Mouse (Mus musculus) heart, adult 2 months (tissue): ENCODE data around the gene Kat2a. TPM values are rescaled to one million over a fixed set of nuclear protein-coding genes. Genes with fewer than 3 reads are reported as not detected.
A peak's percentile ranks its signal among the peaks of the same experiment; 100 is the strongest.

Source experiments
- DNase-seq, 2 experiments: peaks; one replicate each; pipeline ENCODE4 v3.0.0; 2021
- H3K27ac ChIP-seq: fragments of 200-600 bp; 2 replicates; pipeline ENCODE4 v1.8.1; 2022
- H3K27me3 ChIP-seq: fragments of 200-500 bp; 2 replicates; pipeline ENCODE4 v1.6.1; 2012; ENCODE audit warnings: mild to moderate bottlenecking, low read length, inconsistent platforms, mixed read lengths; ENCODE audit not compliant: control insufficient read depth, insufficient read depth
- H3K36me3 ChIP-seq: fragments of 200-500 bp; 2 replicates; pipeline ENCODE4 v1.6.1; 2012; ENCODE audit warnings: low read length, inconsistent platforms; ENCODE audit not compliant: control insufficient read depth, insufficient read depth
- H3K4me1 ChIP-seq: fragments of 200-500 bp; 2 replicates; pipeline ENCODE4 v1.6.1; 2011; ENCODE audit warnings: low read length; ENCODE audit not compliant: control insufficient read depth, insufficient read depth
- H3K4me3 ChIP-seq: fragments of 200-600 bp; 2 replicates; pipeline ENCODE4 v1.8.1; 2022
- H3K79me2 ChIP-seq: fragments of 200-500 bp; replicated peaks from 2 replicates; pipeline ENCODE4 v1.6.1; 2012; ENCODE audit warnings: mild to moderate bottlenecking, inconsistent platforms, low read length, moderate library complexity, mixed read lengths; ENCODE audit not compliant: control insufficient read depth, insufficient read depth
- H3K9ac ChIP-seq: fragments of 200-500 bp; 2 replicates; pipeline ENCODE4 v1.6.1; 2012; ENCODE audit warnings: low read depth, mild to moderate bottlenecking, control low read depth, inconsistent platforms, low read length, mixed read lengths
- CTCF ChIP-seq: fragments of 200-600 bp; IDR thresholded peaks from 2 replicates; pipeline ENCODE4 v1.8.1; 2022; ENCODE audit warnings: antibody characterized with exemption, mild to moderate bottlenecking, moderate library complexity
- EP300 ChIP-seq: fragments of 200-500 bp; IDR thresholded peaks from 2 replicates; pipeline ENCODE4 v1.6.1; 2011; ENCODE audit warnings: low read depth, low read length, control low read depth; ENCODE audit not compliant: insufficient read depth
- POLR2A ChIP-seq: fragments of 200-500 bp; IDR thresholded peaks from 2 replicates; pipeline ENCODE4 v1.6.1; 2011; ENCODE audit warnings: mild to moderate bottlenecking, low read depth, low read length, control low read depth; ENCODE audit not compliant: insufficient read depth
- WGBS: fragments of 180-500 bp; shearing (Covaris S2); methylation state at CpG from one replicate; pipeline ENCODE4 v1.1.7; 2018; 5-methylcytosine and 5-hydroxymethylcytosine counted together
- intact Hi-C: fragments of 180-260 bp; cut with DNase I; formaldehyde crosslinking; loops from one replicate; pipeline ENCODE4 v1.15.1; 2025
- long read RNA-seq: library from polyadenylated mRNA; stranded (forward); transcript quantifications from one replicate; pipeline ENCODE4 v2.0.0, GENCODE M21; 2021
- polyA plus RNA-seq: library from polyadenylated mRNA; depleted of rRNA; stranded (reverse); fragments of >200 nt; gene quantifications from 2 replicates; pipeline ENCODE4 v1.2.3, GENCODE M21; 2012; rRNA removed
- total RNA-seq, 2 experiments: library from RNA; stranded (reverse); gene quantifications; 2 replicates each; pipeline ENCODE4 v1.2.3; 2021

Gene Kat2a
- total RNA-seq: 10 to 100 TPM; 13.1 to 14.0 TPM
- polyA plus RNA-seq: 18.9 and 21.7 TPM in 2 replicates
- long read RNA-seq, transcript Kat2a-201 (18 exons, 3,043 nt): major isoform, 15 of 22 reads
- long read RNA-seq, partial matches to known transcripts: 3 of 22 reads
- long read RNA-seq, other reads (novel, unspliced or antisense): 0 of 22 reads

DNA sequence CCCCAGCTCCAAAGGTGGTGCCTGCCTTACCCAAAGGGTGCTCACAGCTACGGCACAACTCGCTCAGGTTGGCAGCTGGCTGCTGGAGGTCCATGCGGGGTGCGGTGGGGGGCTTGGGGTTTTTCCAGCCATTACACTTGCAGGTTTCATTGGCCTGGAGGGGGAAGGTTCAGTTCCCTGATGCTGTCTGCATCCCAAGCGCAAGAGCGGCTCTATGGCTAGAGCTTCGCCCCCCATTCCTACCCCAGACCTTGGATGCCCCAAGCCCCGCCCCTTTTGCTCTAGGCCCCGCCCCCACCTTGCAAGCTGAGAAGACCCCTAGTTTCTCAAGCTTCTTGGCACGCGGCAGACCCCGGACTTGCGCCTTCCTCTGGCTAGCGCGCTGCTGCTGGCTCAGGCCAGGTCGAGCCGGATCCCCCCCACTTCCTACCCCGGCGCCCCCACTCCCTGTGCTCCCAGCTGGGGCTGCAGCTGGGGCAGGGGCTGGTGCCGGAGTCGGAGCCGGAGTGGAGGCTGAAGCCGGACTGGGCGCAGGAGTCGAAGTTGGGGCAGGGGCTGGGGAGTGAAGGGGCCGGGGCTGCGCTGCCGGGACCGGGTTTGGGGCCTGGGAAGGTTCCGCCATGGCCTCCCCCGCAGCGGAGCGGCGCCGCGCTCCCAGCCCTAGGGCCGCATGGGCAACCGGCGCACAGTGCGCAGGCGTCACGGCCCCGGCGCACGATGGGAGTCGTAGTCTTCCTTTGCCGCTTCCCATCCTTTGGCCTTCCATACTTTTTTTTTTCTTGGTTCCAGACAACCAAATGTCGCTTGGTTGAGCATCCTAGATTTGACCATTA is at the start of gene Kat2a:
Gene Kat2a, minus strand, starts transcription at position 683 of the 833 bp plus-strand sequence.
- H3K27ac ChIP-seq: peak within 1 kb of the TSS; percentile 89
- H3K4me1 ChIP-seq: peaks cover 7% of the 10 kb centered on the region
- 4% methylated on average over 45 of the region's 48 CpGs for WGBS
- H3K4me3 ChIP-seq: peak within 1 kb of the TSS; percentile 61
- peak; percentile 89 to 91 for DNase-seq
- 0 out of 2 replicates have a peak, but pooled peaks have one; percentile 22 for TF ChIP-seq EP300
- TF ChIP-seq CTCF: no peak
- TF ChIP-seq POLR2A: peak; percentile 68
- H3K36me3 ChIP-seq: no peaks in the 10 kb centered on the region
- no peaks in the 10 kb centered on the region for H3K27me3 ChIP-seq
- H3K79me2 ChIP-seq: no peaks in the 10 kb centered on the region
- peak within 1 kb of the TSS; percentile 91 for H3K9ac ChIP-seq
- intact Hi-C loops: loop anchor here (10.0 kb wide), 1 partner anchor 463 kb away; the partner anchor contains the start of genes Ccr10, Cntnap1 and Plekhh3

DNA sequence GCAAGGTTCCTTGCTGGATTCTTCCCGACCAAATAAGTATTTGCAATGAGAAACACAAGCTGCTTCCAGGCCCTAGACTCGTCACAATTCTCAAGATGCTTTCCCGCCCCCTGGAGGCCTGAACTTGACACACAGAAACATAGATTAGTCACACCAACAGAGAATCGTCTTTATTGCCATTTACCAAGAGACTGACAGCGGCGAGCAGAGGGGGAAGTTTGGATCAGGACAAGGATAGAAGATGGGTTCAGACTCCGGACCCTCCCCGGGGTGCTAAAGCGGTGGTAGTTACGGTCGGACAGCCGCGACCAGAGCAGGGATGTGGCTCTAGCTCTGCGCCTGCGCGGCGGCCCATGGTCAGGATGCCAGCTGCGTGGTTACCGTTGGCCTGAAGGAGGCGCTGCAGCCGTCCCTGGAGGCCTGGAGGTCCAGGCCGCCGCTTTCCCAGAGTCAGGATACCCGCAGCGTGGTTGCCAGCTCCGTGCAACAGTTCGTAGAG is 49.3 kb upstream of the Kat2a start:
- WGBS: under 1% methylated on average over 27 of the region's 27 CpGs
- peak overlapping the region; percentile 69 for H3K9ac ChIP-seq
- intact Hi-C loops: loop anchor here (1.0 to 5.0 kb wide), 4 partner anchors 17 to 189 kb away; partner anchors contain the start of genes Cnp and Dnajc7
- peaks cover 10% of the 10 kb centered on the region for H3K27me3 ChIP-seq
- TF ChIP-seq CTCF (peak; percentile 82), POLR2A (no peak)
- no peak overlapping the region for H3K27ac ChIP-seq
- H3K4me3 ChIP-seq: peak overlapping the region; percentile 61
- H3K36me3 ChIP-seq: no peaks in the 10 kb centered on the region
- H3K4me1 ChIP-seq: peaks cover 1% of the 10 kb centered on the region; the same call in 1 of the 2 replicates
- H3K79me2 ChIP-seq: no peaks in the 10 kb centered on the region
- DNase-seq: peak; percentile 88 to 92

DNA sequence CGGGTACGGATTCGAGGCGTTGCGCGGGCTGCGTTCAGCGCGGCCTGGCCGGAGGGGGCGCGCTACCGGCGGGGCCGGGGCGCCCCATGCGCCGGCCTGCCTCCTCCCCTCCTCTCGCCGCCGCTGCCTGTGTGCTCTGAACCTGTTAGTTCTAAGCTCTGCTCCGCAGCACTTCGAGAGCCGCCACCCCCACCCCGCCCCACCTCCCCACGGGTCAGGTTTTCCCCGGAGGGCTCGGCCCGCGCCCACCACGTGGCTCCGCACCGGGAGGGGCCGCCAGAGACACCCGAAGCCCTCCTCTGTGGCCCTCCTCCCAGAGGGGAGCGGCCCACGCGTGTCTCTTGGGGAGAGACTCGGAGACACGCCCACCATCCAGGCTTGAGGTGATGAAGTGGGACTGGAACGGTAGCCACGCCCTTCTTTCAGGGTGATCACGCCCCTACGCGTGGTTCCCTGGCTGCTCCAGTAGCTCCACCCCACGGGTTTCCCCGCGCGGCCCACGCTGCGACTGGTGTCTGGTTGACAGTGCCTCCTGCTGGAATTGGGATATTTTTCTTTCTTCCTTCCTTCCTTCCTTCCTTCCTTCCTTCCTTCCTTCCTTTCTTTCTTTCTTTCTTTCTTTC is 47.5 kb upstream of the Kat2a start, which contains the start of gene Kcnh4:
Gene Kcnh4, minus strand, starts transcription at position 332 of the 623 bp plus-strand sequence.
- Histone ChIP-seq H3K9ac (no peak within 1 kb of the TSS), H3K4me3 (no peak within 1 kb of the TSS), H3K79me2 (no peaks in the 10 kb centered on the region), H3K27me3 (peaks cover 10% of the 10 kb centered on the region), H3K27ac (no peak within 1 kb of the TSS), H3K36me3 (no peaks in the 10 kb centered on the region), H3K4me1 (peaks cover 1% of the 10 kb centered on the region; the same call in 1 of the 2 replicates)
- no peak for TF ChIP-seq POLR2A
- TF ChIP-seq CTCF: no peak
- no peak for TF ChIP-seq EP300
- intact Hi-C loops: loop anchor here (2.0 to 5.0 kb wide), 3 partner anchors 15 to 187 kb away; partner anchors contain the start of genes Cnp and Dnajc7
- WGBS: 2% methylated on average over 48 of the region's 51 CpGs
- peak; percentile 37 to 64 for DNase-seq

DNA sequence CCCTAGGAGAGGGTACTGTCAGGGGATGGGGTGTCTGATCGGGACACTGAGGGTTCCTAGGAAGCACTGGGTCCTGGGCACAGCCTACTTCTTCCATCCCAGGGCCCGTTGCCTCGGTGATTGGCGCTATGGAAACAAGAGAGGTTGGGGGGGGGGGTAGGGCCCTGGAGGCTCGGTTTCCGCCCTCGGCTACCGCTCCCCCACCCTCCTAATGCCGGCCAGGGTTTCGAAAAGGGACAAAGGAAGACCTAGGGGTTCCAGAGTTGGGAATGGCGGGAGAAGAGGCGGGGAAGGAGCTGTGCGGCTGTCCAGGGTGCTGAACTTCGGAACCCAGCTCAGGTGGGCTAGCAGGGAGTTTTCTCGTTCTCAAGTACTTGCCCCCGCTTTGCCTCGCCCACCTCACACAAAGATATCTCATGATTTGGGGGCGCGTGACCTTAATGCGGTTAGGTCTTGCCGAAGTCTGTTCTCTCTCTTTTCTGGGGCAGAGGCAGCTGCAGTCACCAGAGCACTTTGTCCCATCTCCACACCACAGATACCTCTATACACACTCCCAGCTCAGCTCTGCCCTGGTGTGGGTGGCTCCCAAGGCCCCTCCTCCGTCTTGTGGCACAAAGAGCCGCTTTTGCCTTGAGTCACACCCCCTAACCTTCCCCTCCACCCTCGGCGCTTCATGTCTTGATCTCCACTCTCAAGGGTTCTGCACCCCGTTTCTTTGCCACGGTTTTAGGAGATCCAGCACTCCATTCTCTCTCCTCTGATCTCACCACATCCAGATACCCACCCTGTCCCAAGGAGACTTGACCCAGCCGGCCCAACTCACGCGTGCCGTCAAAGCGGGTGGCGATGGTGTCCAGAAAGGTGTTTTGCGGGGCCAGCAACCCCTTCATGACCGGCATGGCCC is 46.7 kb upstream of the Kat2a start:
- 4% methylated on average over 35 of the region's 35 CpGs for WGBS

DNA sequence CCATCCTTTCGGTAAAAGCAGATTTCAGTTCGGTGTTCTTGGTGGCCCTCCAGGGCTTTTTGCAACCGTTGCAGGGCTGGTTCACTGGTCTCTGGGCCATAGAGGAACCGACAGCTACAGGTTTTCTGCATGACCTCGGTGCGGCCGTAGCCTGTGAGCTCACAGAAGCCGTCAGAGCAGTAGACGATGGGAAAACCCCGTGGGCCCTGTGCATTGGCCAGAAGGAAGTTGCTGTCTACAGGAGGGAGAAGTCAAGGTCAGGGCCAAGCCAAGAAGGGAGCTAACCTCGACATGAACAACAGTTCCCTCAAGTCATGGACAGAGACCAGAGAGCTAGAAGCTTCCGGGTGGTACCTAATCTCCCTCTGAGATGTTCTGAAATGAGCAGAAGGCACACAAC is 45.3 kb upstream of the Kat2a start:
- peaks cover 1% of the 10 kb centered on the region; the same call in 1 of the 2 replicates for H3K4me1 ChIP-seq
- H3K4me3 ChIP-seq: no peak overlapping the region
- peaks cover 10% of the 10 kb centered on the region for H3K27me3 ChIP-seq
- intact Hi-C loops: no loop called here
- 74% methylated on average over 12 of the region's 12 CpGs for WGBS
- no peak for TF ChIP-seq POLR2A
- no peak for TF ChIP-seq EP300
- no peak for TF ChIP-seq CTCF
- no peaks in the 10 kb centered on the region for H3K79me2 ChIP-seq
- H3K36me3 ChIP-seq: no peaks in the 10 kb centered on the region
- no peak for DNase-seq
- no peak overlapping the region for H3K9ac ChIP-seq
- H3K27ac ChIP-seq: no peak overlapping the region

More for the DNA sequence above, 46.7 kb upstream of the Kat2a start:
- no peaks in the 10 kb centered on the region for H3K36me3 ChIP-seq
- intact Hi-C loops: no loop called here
- H3K27me3 ChIP-seq: peaks cover 10% of the 10 kb centered on the region
- H3K9ac ChIP-seq: no peak overlapping the region
- H3K4me3 ChIP-seq: no peak overlapping the region
- H3K4me1 ChIP-seq: peaks cover 1% of the 10 kb centered on the region; the same call in 1 of the 2 replicates
- peak in 1 of 2 experiments; percentile 64 for DNase-seq
- TF ChIP-seq POLR2A: no peak
- TF ChIP-seq EP300: no peak
- TF ChIP-seq CTCF: no peak
- no peak overlapping the region for H3K27ac ChIP-seq
- no peaks in the 10 kb centered on the region for H3K79me2 ChIP-seq
